Mouse (Mus musculus) intestine, embryonic 15.5 days (tissue): ENCODE data around the gene Atn1. TPM values are rescaled to one million over a fixed set of nuclear protein-coding genes. Genes with fewer than 3 reads are reported as not detected.

Source experiments
- ATAC-seq: fragments of 200-750 bp; cut with Nextera tagmentation; 2 replicates; pipeline ENCODE4 v1.8.0; 2017; ENCODE audit warnings: moderate TSS enrichment, moderate library complexity
- H3K27ac ChIP-seq: fragments of 300-500 bp; sonication (generic); 2 replicates; pipeline ENCODE4 v1.5.1; 2015; ENCODE audit warnings: mild to moderate bottlenecking, inconsistent platforms
- H3K27me3 ChIP-seq: fragments of 300-500 bp; sonication (generic); replicated peaks from 2 replicates; pipeline ENCODE4 v1.6.1; 2015; ENCODE audit warnings: inconsistent platforms
- H3K36me3 ChIP-seq: fragments of 300-500 bp; sonication (generic); 2 replicates; pipeline ENCODE4 v1.6.1; 2015; ENCODE audit warnings: inconsistent platforms
- H3K4me1 ChIP-seq: fragments of 300-500 bp; sonication (generic); replicated peaks from 2 replicates; pipeline ENCODE4 v1.6.1; 2015; ENCODE audit warnings: inconsistent platforms
- H3K4me2 ChIP-seq: fragments of 300-500 bp; sonication (generic); replicated peaks from 2 replicates; pipeline ENCODE4 v1.6.1; 2015; ENCODE audit warnings: mild to moderate bottlenecking, inconsistent platforms
- H3K4me3 ChIP-seq: fragments of 300-500 bp; sonication (generic); replicated peaks from 2 replicates; pipeline ENCODE4 v1.5.1; 2015; ENCODE audit warnings: inconsistent platforms
- H3K9ac ChIP-seq: fragments of 300-500 bp; sonication (generic); 2 replicates; pipeline ENCODE4 v1.6.1; 2015; ENCODE audit warnings: inconsistent platforms
- H3K9me3 ChIP-seq: fragments of 300-500 bp; sonication (generic); 2 replicates; pipeline ENCODE4 v1.6.1; 2016; ENCODE audit warnings: inconsistent platforms
- WGBS: fragments of 180-500 bp; shearing (Covaris S2); methylation state at CpG from one replicate; pipeline ENCODE4 v1.1.7; 2015; 5-methylcytosine and 5-hydroxymethylcytosine counted together
- polyA plus RNA-seq: library from polyadenylated mRNA; unstranded; fragments of >200 nt; fragmentation: Nextera tagmentation; extraction: Ambion mirVana; gene quantifications from 2 replicates; pipeline ENCODE4 v1.2.1, GENCODE M21; 2015

The Atn1 gene
- polyA plus RNA-seq, 1 experiment from 2014 or later = 10.5 TPM

- 49% methylated on average over 20 of the region's 20 CpGs for WGBS
- peak overlapping the region; percentile 44 for H3K4me2 ChIP-seq
- no peaks in the 10 kb centered on the region for H3K27me3 ChIP-seq
- ATAC-seq = no peak
- peak overlapping the region; percentile 79 for H3K27ac ChIP-seq
- no peaks in the 10 kb centered on the region for H3K9me3 ChIP-seq
- peak overlapping the region; percentile 52 for H3K9ac ChIP-seq
- H3K4me1 ChIP-seq = peaks cover 18% of the 10 kb centered on the region
- peak overlapping the region; percentile 42 for H3K4me3 ChIP-seq
- H3K36me3 ChIP-seq = peaks cover 21% of the 10 kb centered on the region
These were observed 39.3 kb downstream of the Atn1 start for GRCm38 (mm10) chr6:124716864-124717490.

- H3K9me3 ChIP-seq = no peaks in the 10 kb centered on the region
- H3K9ac ChIP-seq = peak overlapping the region; percentile 95
- ATAC-seq = no peak
- H3K27ac ChIP-seq = peak overlapping the region; percentile 86
- H3K4me2 ChIP-seq = peak overlapping the region; percentile 86
- no peaks in the 10 kb centered on the region for H3K27me3 ChIP-seq
- 7% methylated on average over 11 of the region's 11 CpGs for WGBS
- peaks cover 32% of the 10 kb centered on the region for H3K4me1 ChIP-seq
- peak overlapping the region; percentile 96 for H3K4me3 ChIP-seq
- peaks cover 21% of the 10 kb centered on the region for H3K36me3 ChIP-seq
These were observed 43.4 kb downstream of the Atn1 start for GRCm38 (mm10) chr6:124712918-124713317.

GRCm38 (mm10) chr6:124711824-124712782 is 44.2 kb downstream of the Atn1 start, which contains the start of the genes Emg1 and Phb2:
Emg1 (minus strand) TSS chr6:124712178.
Phb2 (plus strand) TSS chr6:124712336.
- Histone ChIP-seq H3K4me3 (peak within 1 kb of the TSS; percentile 96), H3K27ac (peak within 1 kb of the TSS; percentile 88), H3K36me3 (peaks cover 21% of the 10 kb centered on the region), H3K4me2 (peak within 1 kb of the TSS; percentile 86), H3K9me3 (no peaks in the 10 kb centered on the region), H3K4me1 (peaks cover 32% of the 10 kb centered on the region), H3K9ac (peak within 1 kb of the TSS; percentile 95), H3K27me3 (no peaks in the 10 kb centered on the region)
- WGBS = under 1% methylated on average over 76 of the region's 76 CpGs
- ATAC-seq = peak; percentile 96

GRCm38 (mm10) chr6:124708289-124708889 is 47.9 kb downstream of the Atn1 start:
- Histone ChIP-seq H3K4me1 (peaks cover 19% of the 10 kb centered on the region), H3K4me2 (no peak overlapping the region), H3K36me3 (peaks cover 21% of the 10 kb centered on the region), H3K4me3 (no peak overlapping the region), H3K9ac (no peak overlapping the region), H3K9me3 (no peaks in the 10 kb centered on the region), H3K27ac (no peak overlapping the region), H3K27me3 (no peaks in the 10 kb centered on the region)
- WGBS = 83% methylated on average over 10 of the region's 10 CpGs
- ATAC-seq = no peak

- 79% methylated on average over 5 of the region's 5 CpGs for WGBS
- Histone ChIP-seq H3K27ac (no peak overlapping the region), H3K4me3 (no peak overlapping the region), H3K4me2 (no peak overlapping the region), H3K9me3 (no peaks in the 10 kb centered on the region), H3K27me3 (no peaks in the 10 kb centered on the region), H3K36me3 (peaks cover 36% of the 10 kb centered on the region), H3K9ac (no peak overlapping the region), H3K4me1 (peaks cover 14% of the 10 kb centered on the region; the same call in 1 of the 2 replicates)
- no peak for ATAC-seq
These were observed 50.2 kb downstream of the Atn1 start for GRCm38 (mm10) chr6:124706061-124706627.

GRCm38 (mm10) chr6:124704417-124704816 is 51.9 kb downstream of the Atn1 start:
- WGBS = 97% methylated on average over 2 of the region's 2 CpGs

GRCm38 (mm10) chr6:124703789-124704188 is 52.5 kb downstream of the Atn1 start:
- ATAC-seq = no peak
- Histone ChIP-seq H3K36me3 (peaks cover 49% of the 10 kb centered on the region), H3K9ac (no peak overlapping the region), H3K9me3 (no peaks in the 10 kb centered on the region), H3K27ac (no peak overlapping the region), H3K4me3 (no peak overlapping the region), H3K4me2 (no peak overlapping the region), H3K4me1 (0 out of 2 replicates have a peak, but pooled peaks cover 6% of the 10 kb centered on the region), H3K27me3 (no peaks in the 10 kb centered on the region)
- WGBS = 58% methylated on average over 7 of the region's 7 CpGs

More at GRCm38 (mm10) chr6:124704417-124704816, 51.9 kb downstream of the Atn1 start:
- ATAC-seq = no peak
- H3K9me3 ChIP-seq = no peaks in the 10 kb centered on the region
- no peaks in the 10 kb centered on the region for H3K27me3 ChIP-seq
- 0 out of 2 replicates have a peak, but pooled peaks cover 7% of the 10 kb centered on the region for H3K4me1 ChIP-seq
- no peak overlapping the region for H3K27ac ChIP-seq
- peaks cover 44% of the 10 kb centered on the region for H3K36me3 ChIP-seq
- H3K4me2 ChIP-seq = no peak overlapping the region
- H3K4me3 ChIP-seq = no peak overlapping the region
- no peak overlapping the region for H3K9ac ChIP-seq

- H3K4me3 ChIP-seq = no peak overlapping the region
- no peak overlapping the region for H3K9ac ChIP-seq
- no peak overlapping the region for H3K4me2 ChIP-seq
- no peaks in the 10 kb centered on the region for H3K27me3 ChIP-seq
- WGBS = 46% methylated on average over 3 of the region's 3 CpGs
- peaks cover 49% of the 10 kb centered on the region for H3K36me3 ChIP-seq
- H3K27ac ChIP-seq = no peak overlapping the region
- no peaks in the 10 kb centered on the region for H3K9me3 ChIP-seq
- peak; percentile 66 for ATAC-seq
- 0 out of 2 replicates have a peak, but pooled peaks cover 3% of the 10 kb centered on the region for H3K4me1 ChIP-seq
These were observed 53.6 kb downstream of the Atn1 start for GRCm38 (mm10) chr6:124702784-124703103.

- 90% methylated on average over 17 of the region's 17 CpGs for WGBS
- Histone ChIP-seq H3K9me3 (no peaks in the 10 kb centered on the region), H3K4me3 (no peak overlapping the region), H3K36me3 (peaks cover 49% of the 10 kb centered on the region), H3K27me3 (no peaks in the 10 kb centered on the region), H3K27ac (0 out of 2 replicates have a peak overlapping the region, but pooled peaks have one; percentile 3), H3K4me1 (0 out of 2 replicates have a peak, but pooled peaks cover 3% of the 10 kb centered on the region), H3K4me2 (no peak overlapping the region), H3K9ac (no peak overlapping the region)
- peak; percentile 16 for ATAC-seq
These were observed 54.1 kb downstream of the Atn1 start for GRCm38 (mm10) chr6:124702102-124702783.

- H3K36me3 ChIP-seq = peaks cover 49% of the 10 kb centered on the region
- peak; percentile 15; the same call in 1 of the 2 replicates for ATAC-seq
- WGBS = 74% methylated on average over 8 of the region's 8 CpGs
These were observed 55.0 kb downstream of the Atn1 start for GRCm38 (mm10) chr6:124701338-124701737.

GRCm38 (mm10) chr6:124699962-124700610 is 56.2 kb downstream of the Atn1 start:
- 0 out of 2 replicates have a peak, but pooled peaks cover 3% of the 10 kb centered on the region for H3K4me1 ChIP-seq
- no peak overlapping the region for H3K27ac ChIP-seq
- peak; percentile 27; the same call in 1 of the 2 replicates for ATAC-seq
- 77% methylated on average over 11 of the region's 11 CpGs for WGBS
- H3K4me3 ChIP-seq = no peak overlapping the region
- H3K9ac ChIP-seq = no peak overlapping the region
- peaks cover 44% of the 10 kb centered on the region for H3K36me3 ChIP-seq
- no peaks in the 10 kb centered on the region for H3K9me3 ChIP-seq
- no peak overlapping the region for H3K4me2 ChIP-seq
- H3K27me3 ChIP-seq = no peaks in the 10 kb centered on the region

More at GRCm38 (mm10) chr6:124701338-124701737, 55.0 kb downstream of the Atn1 start:
- no peak overlapping the region for H3K9ac ChIP-seq
- no peaks in the 10 kb centered on the region for H3K9me3 ChIP-seq
- no peak overlapping the region for H3K4me3 ChIP-seq
- no peak overlapping the region for H3K4me2 ChIP-seq
- no peaks in the 10 kb centered on the region for H3K27me3 ChIP-seq
- no peak overlapping the region for H3K27ac ChIP-seq
- H3K4me1 ChIP-seq = 0 out of 2 replicates have a peak, but pooled peaks cover 3% of the 10 kb centered on the region
